Mouse (Mus musculus) liver, embryonic 14.5 days (tissue): ENCODE data around the gene Carm1. TPM values are rescaled to one million over a fixed set of nuclear protein-coding genes. Genes with fewer than 3 reads are reported as not detected.
A peak's percentile ranks its signal among the peaks of the same experiment; 100 is the strongest.

Source experiments
- ATAC-seq: fragments of 200-750 bp; cut with Nextera tagmentation; 2 replicates; pipeline ENCODE4 v1.8.0; 2017; ENCODE audit warnings: moderate number of reproducible peaks, mild to moderate bottlenecking, moderate library complexity; ENCODE audit not compliant: insufficient read depth
- DNase-seq, 3 experiments: peaks; one replicate each; pipeline ENCODE4 v3.0.0-alpha.2; 2012 to 2013; ENCODE audit warnings: low read depth in 3 of 3, low spot score in 3 of 3
- H3K27ac ChIP-seq: fragments of 300-500 bp; sonication (generic); 2 replicates; pipeline ENCODE4 v1.5.1; 2014; ENCODE audit warnings: moderate library complexity, mild to moderate bottlenecking, control low read depth, inconsistent platforms
- H3K27me3 ChIP-seq: fragments of 300-500 bp; sonication (generic); 2 replicates; pipeline ENCODE4 v1.6.1; 2014; ENCODE audit warnings: mild to moderate bottlenecking, low read length, moderate library complexity; ENCODE audit not compliant: control insufficient read depth, insufficient read depth
- H3K36me3 ChIP-seq: fragments of 300-500 bp; sonication (generic); replicated peaks from 2 replicates; pipeline ENCODE4 v1.6.1; 2014; ENCODE audit warnings: low read depth; ENCODE audit not compliant: control insufficient read depth, insufficient read depth
- H3K4me1 ChIP-seq, 2 experiments: fragments of 200-500 bp in 1 of 2; fragments of 300-500 bp in 1 of 2; sonication (generic) in 1 of 2; replicated peaks; 2 replicates each; pipeline ENCODE4 v1.6.1; 2012 to 2014; ENCODE audit warnings: antibody characterized with exemption in 1 of 2, inconsistent platforms in 1 of 2, low read length in 1 of 2; ENCODE audit not compliant: control insufficient read depth in 2 of 2, insufficient read depth in 2 of 2
- H3K4me2 ChIP-seq: fragments of 300-500 bp; sonication (generic); 2 replicates; pipeline ENCODE4 v1.6.1; 2014; ENCODE audit warnings: low read depth, mild to moderate bottlenecking, control low read depth, moderate library complexity
- H3K4me3 ChIP-seq, 2 experiments: fragments of 200-500 bp in 1 of 2; fragments of 300-500 bp in 1 of 2; sonication (generic) in 1 of 2; 2 replicates each; pipeline ENCODE4 v1.5.1; 2012 to 2014; ENCODE audit warnings: low read depth in 2 of 2, low read length in 2 of 2, mild to moderate bottlenecking in 2 of 2, control low read depth in 1 of 2, inconsistent platforms in 1 of 2, moderate library complexity in 1 of 2; ENCODE audit not compliant: insufficient read depth in 1 of 2
- H3K9ac ChIP-seq: fragments of 300-500 bp; sonication (generic); replicated peaks from 2 replicates; pipeline ENCODE4 v1.6.1; 2014; ENCODE audit warnings: mild to moderate bottlenecking, control low read depth, moderate library complexity
- H3K9me3 ChIP-seq: fragments of 300-500 bp; sonication (generic); 2 replicates; pipeline ENCODE4 v1.6.1; 2016; ENCODE audit warnings: low read length, mixed read lengths; ENCODE audit not compliant: control insufficient read depth
- CTCF ChIP-seq: IDR thresholded peaks from 2 replicates; pipeline ENCODE4 v1.5.1; 2016; ENCODE audit warnings: antibody characterized with exemption, low read depth, control low read depth
- EP300 ChIP-seq: IDR thresholded peaks from 2 replicates; pipeline ENCODE4 v1.6.1; 2016; ENCODE audit warnings: antibody characterized with exemption, low read depth
- WGBS: fragments of 180-500 bp; shearing (Covaris S2); extraction: QIAGEN DNeasy Blood & Tissue Kit; methylation state at CpG from one replicate; pipeline ENCODE4 v1.1.7; 2014; ENCODE audit not compliant: insufficient replicate concordance; 5-methylcytosine and 5-hydroxymethylcytosine counted together
- polyA plus RNA-seq, 2 experiments: library from polyadenylated mRNA; depleted of rRNA in 1 of 2; stranded (reverse) in 1 of 2; unstranded in 1 of 2; fragments of >200 nt; fragmentation: Nextera tagmentation in 1 of 2; extraction: Ambion mirVana in 1 of 2; gene quantifications; 2 replicates each; pipeline versions ENCODE4 v1.2.1 to v1.2.3; 2012 to 2014

The Carm1 gene
- polyA plus RNA-seq, 2 experiments: 13.6 to 25.6 TPM

GRCm38 (mm10) chr9:21525937-21526633, 20.6 kb upstream of the Carm1 start, which contains the start of gene AB124611:
TSS of gene AB124611 (plus strand) at chr9:21526176.
- DNase-seq (no peak), ATAC-seq (no peak)
- H3K4me2 ChIP-seq: peak within 1 kb of the TSS; percentile 20; the same call in 1 of the 2 replicates
- H3K27ac ChIP-seq: no peak within 1 kb of the TSS
- TF ChIP-seq CTCF (no peak), EP300 (no peak)
- H3K27me3 ChIP-seq: no peaks in the 10 kb centered on the region
- no peaks in the 10 kb centered on the region for H3K36me3 ChIP-seq
- no peak within 1 kb of the TSS; the same call in 1 of the 2 replicates for H3K9ac ChIP-seq
- H3K4me3 ChIP-seq: peak within 1 kb of the TSS in 1 of 2 experiments; percentile 19; a peak in 3 of 4 replicates
- H3K4me1 ChIP-seq: 0 out of 4 replicates have a peak, but pooled peaks cover 0 to 2% of the 10 kb centered on the region in 2 experiments
- no peaks in the 10 kb centered on the region for H3K9me3 ChIP-seq
- 30% methylated on average over 14 of the region's 14 CpGs for WGBS

- Histone ChIP-seq H3K9me3 (no peaks in the 10 kb centered on the region), H3K27me3 (no peaks in the 10 kb centered on the region), H3K4me2 (no peak overlapping the region), H3K27ac (no peak overlapping the region), H3K36me3 (no peaks in the 10 kb centered on the region), H3K9ac (no peak overlapping the region), H3K4me1 (0 out of 4 replicates have a peak, but pooled peaks cover 0 to 2% of the 10 kb centered on the region in 2 experiments), H3K4me3 (peak overlapping the region in 1 of 2 experiments; percentile 19; a peak in 2 of 4 replicates)
- WGBS: 44% methylated on average over 3 of the region's 3 CpGs
- no peak for ATAC-seq
- TF ChIP-seq CTCF (no peak), EP300 (no peak)
- DNase-seq: no peak
Measured at GRCm38 (mm10) chr9:21526634-21526944, 20.1 kb upstream of the Carm1 start.

- DNase-seq (no peak), ATAC-seq (no peak)
- H3K36me3 ChIP-seq: no peaks in the 10 kb centered on the region
- no peak overlapping the region for H3K9ac ChIP-seq
- WGBS: 57% methylated on average over 2 of the region's 2 CpGs
- no peak overlapping the region for H3K4me3 ChIP-seq
- H3K4me2 ChIP-seq: no peak overlapping the region
- H3K27me3 ChIP-seq: no peaks in the 10 kb centered on the region
- 0 out of 4 replicates have a peak, but pooled peaks cover 0 to 2% of the 10 kb centered on the region in 2 experiments for H3K4me1 ChIP-seq
- H3K9me3 ChIP-seq: no peaks in the 10 kb centered on the region
- no peak overlapping the region for H3K27ac ChIP-seq
- TF ChIP-seq EP300: no peak
- no peak for TF ChIP-seq CTCF
Measured at GRCm38 (mm10) chr9:21527100-21527801, 19.4 kb upstream of the Carm1 start.

GRCm38 (mm10) chr9:21527917-21528324, 18.8 kb upstream of the Carm1 start:
- no peak for ATAC-seq
- Histone ChIP-seq H3K36me3 (no peaks in the 10 kb centered on the region), H3K27me3 (no peaks in the 10 kb centered on the region), H3K27ac (no peak overlapping the region), H3K9me3 (no peaks in the 10 kb centered on the region), H3K9ac (no peak overlapping the region), H3K4me2 (no peak overlapping the region), H3K4me3 (no peak overlapping the region), H3K4me1 (0 out of 4 replicates have a peak, but pooled peaks cover 0 to 2% of the 10 kb centered on the region in 2 experiments)
- DNase-seq: no peak
- TF ChIP-seq EP300 (no peak), CTCF (no peak)
- WGBS: 13% methylated on average over 1 of the region's 1 CpGs

- 70% methylated on average over 14 of the region's 14 CpGs for WGBS
- no peaks in the 10 kb centered on the region for H3K36me3 ChIP-seq
- no peak overlapping the region for H3K4me2 ChIP-seq
- H3K27me3 ChIP-seq: no peaks in the 10 kb centered on the region
- TF ChIP-seq EP300 (no peak), CTCF (no peak)
- no peak overlapping the region for H3K9ac ChIP-seq
- no peak for ATAC-seq
- H3K9me3 ChIP-seq: no peaks in the 10 kb centered on the region
- no peak overlapping the region for H3K27ac ChIP-seq
- no peak overlapping the region for H3K4me3 ChIP-seq
- H3K4me1 ChIP-seq: peaks cover 0 to 7% of the 10 kb centered on the region in 2 experiments; a peak in 2 of 4 replicates
- no peak for DNase-seq
Measured at GRCm38 (mm10) chr9:21536501-21536900, 10.2 kb upstream of the Carm1 start.
